Mouse (Mus musculus): ENCODE measurements around the gene Ppp1r16b. TPM values are rescaled to one million over a fixed set of nuclear protein-coding genes. Genes with fewer than 3 reads are reported as not detected.

Ppp1r16b gene
- polyA plus RNA-seq, 1 experiment from 2014 or later, result 30.6 TPM

DNA sequence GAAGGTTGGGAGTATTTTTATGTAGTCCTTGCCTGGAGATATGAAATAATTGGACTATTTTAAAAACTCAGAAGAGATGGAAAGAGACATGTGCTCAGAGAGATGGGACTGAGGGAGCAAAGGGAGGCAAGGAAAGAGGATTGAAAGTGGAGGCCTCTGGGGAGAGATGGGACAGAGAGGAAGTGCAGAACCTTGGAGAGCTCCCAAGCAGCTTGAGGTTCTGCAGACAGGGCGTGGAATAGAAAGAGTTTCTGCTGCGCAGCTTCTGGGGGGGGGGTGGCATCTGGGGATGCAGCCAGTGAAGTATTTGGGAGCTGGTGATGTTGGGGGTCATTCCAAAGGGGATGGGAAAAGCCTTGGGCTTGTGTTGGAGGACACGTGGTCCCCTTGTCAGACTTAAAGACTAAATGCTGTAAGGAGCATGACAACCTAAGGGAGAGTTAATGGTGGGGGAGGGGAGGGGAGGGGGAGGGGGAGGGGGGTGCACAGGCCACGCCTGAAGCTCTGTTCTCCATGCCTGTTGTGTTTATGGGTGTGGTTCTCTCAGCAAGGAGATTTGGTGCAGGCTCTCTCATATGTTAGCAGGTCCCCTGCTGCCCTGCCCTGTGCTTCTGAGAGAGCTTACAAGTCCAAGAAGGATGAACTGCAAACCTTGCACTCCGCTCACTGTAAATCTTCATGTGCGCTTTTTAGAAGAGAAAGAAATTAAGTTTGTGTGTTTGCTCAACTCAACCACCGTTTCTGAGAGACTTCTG lies 63.0 kb downstream of the Ppp1r16b start:
- Histone ChIP-seq H3K4me2 (replicated peaks; ENCODE audit: low read depth, low read length) (no peak overlapping the region), H3K4me3 (ENCODE audit: low read depth, low read length) (no peak overlapping the region), H3K36me3 (ENCODE audit: insufficient read depth, low read length) (no peaks in the 10 kb centered on the region), H3K4me1 (ENCODE audit: insufficient read depth, low read depth, low read length) (0 out of 2 replicates have a peak, but pooled peaks cover 1% of the 10 kb centered on the region), H3K9me3 (ENCODE audit: low read length) (no peaks in the 10 kb centered on the region), H3K9ac (replicated peaks; ENCODE audit: low read depth) (no peak overlapping the region), H3K27me3 (replicated peaks; ENCODE audit: insufficient read depth, low read length) (no peaks in the 10 kb centered on the region), H3K27ac (ENCODE audit: low read length) (no peak overlapping the region)
- ATAC-seq (no peak; the same call in 1 of the 2 replicates), DNase-seq (ENCODE audit: low spot score) (peak; percentile 63)
- TF ChIP-seq EP300 (IDR thresholded peaks at IDR 0.05) (no peak), CTCF (IDR thresholded peaks at IDR 0.05) (no peak)
- WGBS, result 37% methylated on average over 7 of the region's 7 CpGs

DNA sequence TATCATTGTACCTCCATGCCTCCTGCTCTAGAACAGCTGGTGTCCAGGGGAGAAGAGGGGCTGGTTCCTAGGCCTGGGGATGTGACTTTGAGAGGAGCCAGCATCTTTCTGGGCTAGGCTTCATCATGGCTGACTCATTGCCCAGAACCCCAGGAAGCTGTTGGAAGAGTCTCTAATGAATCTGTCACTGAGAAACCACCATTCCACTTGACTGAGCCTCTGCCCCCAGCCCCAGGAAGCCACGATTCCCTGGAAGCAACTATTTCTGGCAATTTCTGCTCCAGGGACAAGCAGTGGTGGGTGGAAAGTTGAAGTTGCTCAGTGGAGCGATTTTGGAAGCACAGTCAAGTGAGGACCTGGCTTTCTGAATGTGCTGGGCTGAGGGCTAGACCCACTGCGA lies 65.7 kb downstream of the Ppp1r16b start:
- H3K27me3 ChIP-seq (replicated peaks; ENCODE audit: insufficient read depth, low read length), result no peaks in the 10 kb centered on the region
- H3K4me3 ChIP-seq (ENCODE audit: low read depth, low read length), result no peak overlapping the region
- peaks cover 6% of the 10 kb centered on the region; the same call in 1 of the 2 replicates for H3K4me1 ChIP-seq (ENCODE audit: insufficient read depth, low read depth, low read length)
- WGBS, result 69% methylated on average over 3 of the region's 3 CpGs
- H3K9ac ChIP-seq (replicated peaks; ENCODE audit: low read depth), result no peak overlapping the region
- ATAC-seq (no peak), DNase-seq (ENCODE audit: low spot score) (no peak)
- no peaks in the 10 kb centered on the region for H3K36me3 ChIP-seq (ENCODE audit: insufficient read depth, low read length)
- no peak overlapping the region for H3K27ac ChIP-seq (ENCODE audit: low read length)
- no peak overlapping the region for H3K4me2 ChIP-seq (replicated peaks; ENCODE audit: low read depth, low read length)
- H3K9me3 ChIP-seq (ENCODE audit: low read length), result no peaks in the 10 kb centered on the region
- TF ChIP-seq CTCF (IDR thresholded peaks at IDR 0.05), result no peak
- no peak for TF ChIP-seq EP300 (IDR thresholded peaks at IDR 0.05)

DNA sequence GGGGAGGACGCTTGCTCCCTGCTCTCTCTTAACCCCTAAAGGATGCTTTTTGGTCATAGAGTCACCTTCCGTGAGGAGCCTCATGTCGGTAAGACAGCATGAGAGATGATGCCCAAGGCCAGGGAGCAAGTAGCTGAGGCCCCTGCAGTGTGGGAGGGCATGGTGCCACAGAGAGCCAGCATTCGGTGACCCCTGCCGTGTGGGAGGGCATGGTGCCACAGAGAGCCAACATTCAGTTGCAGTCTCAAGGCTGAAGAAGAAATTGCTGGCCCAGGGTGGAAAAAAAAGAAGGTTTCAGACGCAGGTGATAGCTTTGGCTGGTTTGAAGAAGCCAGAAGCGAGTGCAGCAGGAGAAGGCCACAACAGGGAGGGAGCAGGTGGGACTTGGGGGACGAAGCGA lies 67.3 kb downstream of the Ppp1r16b start:
- DNase-seq (ENCODE audit: low spot score) (no peak), ATAC-seq (no peak)
- Histone ChIP-seq H3K36me3 (ENCODE audit: insufficient read depth, low read length) (no peaks in the 10 kb centered on the region), H3K4me2 (replicated peaks; ENCODE audit: low read depth, low read length) (no peak overlapping the region), H3K9me3 (ENCODE audit: low read length) (no peaks in the 10 kb centered on the region), H3K4me1 (ENCODE audit: insufficient read depth, low read depth, low read length) (peaks cover 6% of the 10 kb centered on the region; the same call in 1 of the 2 replicates), H3K4me3 (ENCODE audit: low read depth, low read length) (no peak overlapping the region), H3K9ac (replicated peaks; ENCODE audit: low read depth) (no peak overlapping the region), H3K27me3 (replicated peaks; ENCODE audit: insufficient read depth, low read length) (no peaks in the 10 kb centered on the region), H3K27ac (ENCODE audit: low read length) (no peak overlapping the region)
- no peak for TF ChIP-seq CTCF (IDR thresholded peaks at IDR 0.05)
- no peak for TF ChIP-seq EP300 (IDR thresholded peaks at IDR 0.05)
- 87% methylated on average over 9 of the region's 9 CpGs for WGBS

DNA sequence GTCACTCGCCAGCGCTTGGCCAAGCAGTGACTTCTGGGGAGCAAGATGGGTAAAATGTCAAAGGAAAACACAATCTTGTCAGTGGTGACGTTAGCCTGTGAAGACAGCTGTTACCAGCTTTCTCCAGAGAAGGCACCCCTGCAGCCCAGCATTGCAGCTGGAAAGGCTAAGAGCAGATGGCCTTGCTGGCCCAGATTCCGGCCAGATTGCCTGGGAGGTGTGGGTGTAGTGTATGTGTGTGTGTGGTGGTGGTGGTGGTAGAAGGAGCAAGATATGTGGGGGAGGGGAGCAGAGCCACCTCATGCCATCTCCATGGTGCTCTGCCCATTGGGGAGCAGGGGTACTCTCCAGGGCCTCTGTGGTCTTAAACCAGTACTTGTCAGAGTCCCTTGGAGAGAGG lies 67.9 kb downstream of the Ppp1r16b start:
- no peak for DNase-seq (ENCODE audit: low spot score)
- Histone ChIP-seq H3K9ac (replicated peaks; ENCODE audit: low read depth) (no peak overlapping the region), H3K4me3 (ENCODE audit: low read depth, low read length) (no peak overlapping the region), H3K27ac (ENCODE audit: low read length) (0 out of 2 replicates have a peak overlapping the region, but pooled peaks have one; percentile 9), H3K4me1 (ENCODE audit: insufficient read depth, low read depth, low read length) (peaks cover 6% of the 10 kb centered on the region; the same call in 1 of the 2 replicates), H3K36me3 (ENCODE audit: insufficient read depth, low read length) (no peaks in the 10 kb centered on the region), H3K9me3 (ENCODE audit: low read length) (no peaks in the 10 kb centered on the region), H3K4me2 (replicated peaks; ENCODE audit: low read depth, low read length) (no peak overlapping the region), H3K27me3 (replicated peaks; ENCODE audit: insufficient read depth, low read length) (no peaks in the 10 kb centered on the region)
- TF ChIP-seq EP300 (IDR thresholded peaks at IDR 0.05) (no peak), CTCF (IDR thresholded peaks at IDR 0.05) (no peak)
- no peak for ATAC-seq
- 63% methylated on average over 4 of the region's 4 CpGs for WGBS

DNA sequence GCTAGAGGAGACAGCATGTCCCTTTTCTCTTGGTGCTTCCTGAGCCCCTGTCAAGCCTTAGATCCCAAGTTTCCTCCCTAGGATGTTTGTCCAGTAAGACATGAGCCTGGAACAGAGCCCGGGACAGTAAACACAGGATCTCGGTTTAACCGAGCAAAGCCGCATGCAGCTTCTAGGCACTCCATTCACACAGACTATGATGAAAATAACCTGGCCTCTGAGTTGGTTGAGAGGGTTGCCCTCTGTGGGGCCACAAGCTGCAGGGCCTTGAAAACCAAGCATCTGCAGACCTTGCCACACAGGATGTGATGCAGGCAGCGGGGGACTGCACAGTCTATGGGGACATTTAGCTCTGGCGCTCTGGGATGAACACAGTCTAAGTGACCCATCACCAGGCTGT lies 68.7 kb downstream of the Ppp1r16b start:
- Histone ChIP-seq H3K36me3 (ENCODE audit: insufficient read depth, low read length) (no peaks in the 10 kb centered on the region), H3K27ac (ENCODE audit: low read length) (0 out of 2 replicates have a peak overlapping the region, but pooled peaks have one; percentile 21), H3K9me3 (ENCODE audit: low read length) (no peaks in the 10 kb centered on the region), H3K4me1 (ENCODE audit: insufficient read depth, low read depth, low read length) (peaks cover 6% of the 10 kb centered on the region; the same call in 1 of the 2 replicates), H3K4me2 (replicated peaks; ENCODE audit: low read depth, low read length) (no peak overlapping the region), H3K27me3 (replicated peaks; ENCODE audit: insufficient read depth, low read length) (no peaks in the 10 kb centered on the region), H3K4me3 (ENCODE audit: low read depth, low read length) (no peak overlapping the region), H3K9ac (replicated peaks; ENCODE audit: low read depth) (no peak overlapping the region)
- ATAC-seq (peak; percentile 52), DNase-seq (ENCODE audit: low spot score) (peak; percentile 41)
- WGBS, result 45% methylated on average over 6 of the region's 6 CpGs
- peak; percentile 47; the same call in 1 of the 2 replicates for TF ChIP-seq EP300 (IDR thresholded peaks at IDR 0.05)
- no peak for TF ChIP-seq CTCF (IDR thresholded peaks at IDR 0.05)

DNA sequence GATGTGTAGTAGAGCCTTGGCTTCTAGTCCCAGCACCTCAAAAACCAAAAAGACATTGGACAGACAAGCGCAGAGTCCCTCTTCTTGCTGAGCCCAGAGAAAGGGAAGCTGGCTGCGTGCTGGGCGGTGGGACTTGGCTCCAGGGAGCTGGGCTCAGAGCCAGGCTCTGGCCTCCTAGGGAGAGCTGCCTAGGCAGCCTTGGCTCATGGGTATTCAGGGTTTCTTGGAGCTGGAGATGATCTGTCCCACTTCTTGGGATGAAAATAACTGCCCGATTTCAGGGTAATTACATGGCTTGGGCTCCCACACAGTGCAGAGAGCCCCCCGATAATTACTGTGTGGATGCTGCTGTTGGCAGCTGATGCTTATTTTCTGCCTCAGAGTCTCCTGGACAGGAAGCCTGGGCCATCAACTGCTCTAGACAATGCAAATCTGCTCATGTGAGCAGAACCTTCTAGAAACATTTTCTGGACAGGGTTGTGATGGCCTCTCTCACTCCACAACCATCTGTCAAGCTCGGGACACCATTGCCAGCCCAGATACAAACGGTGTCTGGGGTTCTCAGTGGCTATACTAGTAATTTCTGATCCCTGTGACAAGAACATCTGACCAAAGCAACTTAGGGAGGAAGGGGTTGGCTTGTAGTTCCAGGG lies 69.4 kb downstream of the Ppp1r16b start:
- DNase-seq (ENCODE audit: low spot score), result peak; percentile 40
- Histone ChIP-seq H3K4me3 (ENCODE audit: low read depth, low read length) (no peak overlapping the region), H3K9ac (replicated peaks; ENCODE audit: low read depth) (no peak overlapping the region), H3K9me3 (ENCODE audit: low read length) (no peaks in the 10 kb centered on the region), H3K36me3 (ENCODE audit: insufficient read depth, low read length) (no peaks in the 10 kb centered on the region), H3K4me2 (replicated peaks; ENCODE audit: low read depth, low read length) (no peak overlapping the region), H3K4me1 (ENCODE audit: insufficient read depth, low read depth, low read length) (peaks cover 6% of the 10 kb centered on the region; the same call in 1 of the 2 replicates), H3K27me3 (replicated peaks; ENCODE audit: insufficient read depth, low read length) (no peaks in the 10 kb centered on the region), H3K27ac (ENCODE audit: low read length) (0 out of 2 replicates have a peak overlapping the region, but pooled peaks have one; percentile 21)
- no peak for TF ChIP-seq CTCF (IDR thresholded peaks at IDR 0.05)
- no peak for TF ChIP-seq EP300 (IDR thresholded peaks at IDR 0.05)
- peak; percentile 81 for ATAC-seq
- 40% methylated on average over 7 of the region's 7 CpGs for WGBS
